Mouse (Mus musculus) MEL (cell line): ENCODE results near the gene Coq10b.

Experiments used
- CTCF ChIP-seq, 3 experiments: IDR thresholded peaks in 2 of 3; conservative IDR thresholded peaks in 1 of 3; 2 replicates each; pipeline ENCODE4 v1.5.1; 2011 to 2012; ENCODE audit warnings: low read length in 3 of 3, low read depth in 2 of 3, mild to moderate bottlenecking in 2 of 3, improper control_type of control experiment in 1 of 3, inconsistent platforms in 1 of 3, mixed read lengths in 1 of 3, moderate library complexity in 1 of 3; ENCODE audit not compliant: control insufficient read depth in 1 of 3, insufficient read depth in 1 of 3, poor library complexity in 1 of 3, severe bottlenecking in 1 of 3
- JUND ChIP-seq: IDR thresholded peaks from 2 replicates; pipeline ENCODE4 v1.6.1; 2011; ENCODE audit warnings: low read depth, mild to moderate bottlenecking, improper control_type of control experiment, low read length
- KAT2A ChIP-seq: conservative IDR thresholded peaks from 2 replicates; pipeline ENCODE4 v1.6.1; 2012; ENCODE audit warnings: low read depth, low read length, improper control_type of control experiment, inconsistent platforms
- POLR2A ChIP-seq, 2 experiments: IDR thresholded peaks; 2 replicates each; pipeline ENCODE4 v1.6.1; 2011 to 2012; ENCODE audit warnings: low read length in 2 of 2, mild to moderate bottlenecking in 2 of 2, control low read depth in 1 of 2, improper control_type of control experiment in 1 of 2, low read depth in 1 of 2, moderate library complexity in 1 of 2; ENCODE audit not compliant: control insufficient read depth in 1 of 2, insufficient read depth in 1 of 2, poor library complexity in 1 of 2
- SMC3 ChIP-seq: IDR thresholded peaks from 2 replicates; pipeline ENCODE4 v1.6.1; 2011; ENCODE audit warnings: low read depth, low read length, improper control_type of control experiment
- ZC3H11A ChIP-seq: IDR thresholded peaks from 2 replicates; pipeline ENCODE4 v1.6.1; 2012; ENCODE audit warnings: low read depth, mild to moderate bottlenecking, inconsistent platforms, low read length, improper control_type of control experiment

DNA sequence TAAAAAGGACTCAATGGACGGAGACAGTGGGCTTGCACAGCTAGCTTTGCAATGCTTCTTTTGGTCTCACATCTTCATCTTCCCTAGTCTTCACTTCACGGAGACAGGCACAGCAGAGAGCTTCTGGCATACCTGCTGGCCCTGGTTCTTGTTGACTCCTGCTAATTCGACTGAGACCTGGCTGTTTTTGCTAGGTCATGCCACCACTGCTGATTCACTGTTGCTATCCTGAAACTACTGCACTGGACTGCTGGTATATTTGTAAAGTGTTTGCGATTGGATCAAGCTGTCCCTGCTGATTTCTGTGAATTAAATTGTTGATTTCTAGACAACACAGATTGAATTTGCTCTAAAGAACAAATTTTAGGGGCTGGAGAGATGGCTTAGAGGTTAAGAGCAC, 10.9 kb upstream of the Coq10b start:
- TF ChIP-seq CTCF (IDR thresholded peaks at IDR 0.05 in 2 of 3, conservative IDR thresholded peaks at IDR 0.05 in 1 of 3; ENCODE audit: control insufficient read depth in 1 of 3, insufficient read depth in 1 of 3, low read depth in 2 of 3, low read length in 3 of 3, poor library complexity in 1 of 3, severe bottlenecking in 1 of 3): no peak
- no peak for TF ChIP-seq KAT2A
- no peak for TF ChIP-seq ZC3H11A
- no peak for TF ChIP-seq POLR2A (IDR thresholded peaks at IDR 0.05; ENCODE audit: control insufficient read depth in 1 of 2, insufficient read depth in 1 of 2, low read depth in 1 of 2, low read length in 2 of 2, poor library complexity in 1 of 2)
- TF ChIP-seq JUND: no peak
- TF ChIP-seq SMC3: no peak
